Mouse (Mus musculus): ENCODE results near the gene Pdcd2. TPM values are rescaled to one million over a fixed set of nuclear protein-coding genes. Genes with fewer than 3 reads are reported as not detected.

The Pdcd2 gene
- polyA plus RNA-seq, 1 experiment from 2014 or later = 64.2 TPM

DNA sequence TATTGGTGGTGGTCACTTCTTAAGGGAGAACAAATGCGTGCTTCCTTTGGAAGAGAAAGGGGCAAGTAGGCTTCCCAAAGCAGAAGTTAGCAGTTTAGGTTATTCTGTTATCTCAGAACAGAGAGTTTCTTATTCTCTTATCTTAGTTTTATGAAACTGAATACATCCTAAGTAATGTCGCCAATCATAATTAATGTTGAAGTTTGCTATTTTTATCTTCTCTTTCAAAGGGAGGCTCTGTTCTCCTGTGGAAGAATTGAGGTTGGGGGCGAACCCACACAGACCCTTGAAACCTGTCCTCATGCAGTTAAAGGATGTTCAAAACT is 673 bp upstream of the Pdcd2 start:
- WGBS = 63% methylated on average over 3 of the region's 3 CpGs
- Histone ChIP-seq H3K4me3 (ENCODE audit: low read depth, low read length) (peak overlapping the region; percentile 84), H3K9ac (replicated peaks; ENCODE audit: low read length) (no peak overlapping the region), H3K36me3 (replicated peaks; ENCODE audit: control insufficient read depth, insufficient read depth, low read depth, low read length) (no peaks in the 10 kb centered on the region), H3K27me3 (ENCODE audit: control insufficient read depth, insufficient read depth, low read length) (no peaks in the 10 kb centered on the region), H3K9me3 (replicated peaks; ENCODE audit: control insufficient read depth, low read length) (no peaks in the 10 kb centered on the region), H3K4me1 (ENCODE audit: control insufficient read depth, insufficient read depth, low read length) (no peaks in the 10 kb centered on the region; the same call in 1 of the 2 replicates), H3K27ac (replicated peaks; ENCODE audit: low read depth, low read length) (no peak overlapping the region), H3K4me2 (ENCODE audit: low read depth, low read length) (peak overlapping the region; percentile 76)
- DNase-seq (ENCODE audit: low spot score) = no peak
- ATAC-seq (replicated peaks; ENCODE audit: insufficient number of reproducible peaks, low FRiP score, low TSS enrichment, low read depth) = no peak

DNA sequence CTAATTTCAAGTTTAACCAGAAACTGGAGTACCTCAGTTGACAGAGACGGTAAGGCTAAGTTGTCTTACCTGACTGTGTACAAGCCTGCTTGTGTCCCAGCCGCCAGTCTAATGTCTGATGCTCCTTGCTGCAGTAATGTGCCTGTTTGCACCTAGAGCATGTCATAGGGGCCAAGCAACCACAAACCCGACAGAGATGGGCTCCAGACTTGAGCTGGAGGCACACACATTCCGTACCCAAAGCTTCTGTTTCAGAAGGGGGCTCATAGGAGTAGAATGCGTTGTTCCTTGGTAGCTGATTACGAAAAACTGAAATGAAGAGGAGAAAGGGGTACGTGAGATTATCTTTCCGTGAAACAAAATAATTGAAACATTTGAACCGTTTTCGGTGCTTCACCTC is 797 bp downstream of the Pdcd2 start:
- H3K9me3 ChIP-seq (replicated peaks; ENCODE audit: control insufficient read depth, low read length) = no peaks in the 10 kb centered on the region
- peak overlapping the region; percentile 84 for H3K4me3 ChIP-seq (ENCODE audit: low read depth, low read length)
- no peaks in the 10 kb centered on the region; the same call in 1 of the 2 replicates for H3K4me1 ChIP-seq (ENCODE audit: control insufficient read depth, insufficient read depth, low read length)
- no peaks in the 10 kb centered on the region for H3K27me3 ChIP-seq (ENCODE audit: control insufficient read depth, insufficient read depth, low read length)
- peak overlapping the region; percentile 85; the same call in 1 of the 2 replicates for H3K9ac ChIP-seq (replicated peaks; ENCODE audit: low read length)
- peak overlapping the region; percentile 76 for H3K4me2 ChIP-seq (ENCODE audit: low read depth, low read length)
- DNase-seq (ENCODE audit: low spot score) (no peak), ATAC-seq (replicated peaks; ENCODE audit: insufficient number of reproducible peaks, low FRiP score, low TSS enrichment, low read depth) (no peak)
- WGBS = 14% methylated on average over 10 of the region's 10 CpGs
- H3K27ac ChIP-seq (replicated peaks; ENCODE audit: low read depth, low read length) = no peak overlapping the region
- no peaks in the 10 kb centered on the region; the same call in 1 of the 2 replicates for H3K36me3 ChIP-seq (replicated peaks; ENCODE audit: control insufficient read depth, insufficient read depth, low read depth, low read length)

GRCm38 (mm10) chr17:15518766-15519165 is 8.3 kb downstream of the Pdcd2 start:
- H3K27ac ChIP-seq (replicated peaks; ENCODE audit: low read depth, low read length) = no peak overlapping the region
- no peak overlapping the region for H3K4me3 ChIP-seq (ENCODE audit: low read depth, low read length)
- no peak for DNase-seq (ENCODE audit: low spot score)
- H3K9me3 ChIP-seq (replicated peaks; ENCODE audit: control insufficient read depth, low read length) = no peaks in the 10 kb centered on the region
- H3K9ac ChIP-seq (replicated peaks; ENCODE audit: low read length) = no peak overlapping the region
- H3K4me2 ChIP-seq (ENCODE audit: low read depth, low read length) = no peak overlapping the region
- ATAC-seq (replicated peaks; ENCODE audit: insufficient number of reproducible peaks, low FRiP score, low TSS enrichment, low read depth) = no peak
- H3K36me3 ChIP-seq (replicated peaks; ENCODE audit: control insufficient read depth, insufficient read depth, low read depth, low read length) = peaks cover 20% of the 10 kb centered on the region
- 85% methylated on average over 1 of the region's 1 CpGs for WGBS
- H3K27me3 ChIP-seq (ENCODE audit: control insufficient read depth, insufficient read depth, low read length) = no peaks in the 10 kb centered on the region
- no peaks in the 10 kb centered on the region for H3K4me1 ChIP-seq (ENCODE audit: control insufficient read depth, insufficient read depth, low read length)

- H3K4me3 ChIP-seq (ENCODE audit: low read depth, low read length) = no peak overlapping the region
- ATAC-seq (replicated peaks; ENCODE audit: insufficient number of reproducible peaks, low FRiP score, low TSS enrichment, low read depth) (no peak), DNase-seq (ENCODE audit: low spot score) (no peak)
- H3K9me3 ChIP-seq (replicated peaks; ENCODE audit: control insufficient read depth, low read length) = no peaks in the 10 kb centered on the region
- no peak overlapping the region for H3K4me2 ChIP-seq (ENCODE audit: low read depth, low read length)
- H3K9ac ChIP-seq (replicated peaks; ENCODE audit: low read length) = no peak overlapping the region
- no peaks in the 10 kb centered on the region for H3K27me3 ChIP-seq (ENCODE audit: control insufficient read depth, insufficient read depth, low read length)
- 91% methylated on average over 5 of the region's 5 CpGs for WGBS
- no peaks in the 10 kb centered on the region for H3K4me1 ChIP-seq (ENCODE audit: control insufficient read depth, insufficient read depth, low read length)
- H3K27ac ChIP-seq (replicated peaks; ENCODE audit: low read depth, low read length) = no peak overlapping the region
- peaks cover 24% of the 10 kb centered on the region for H3K36me3 ChIP-seq (replicated peaks; ENCODE audit: control insufficient read depth, insufficient read depth, low read depth, low read length)
Measured at GRCm38 (mm10) chr17:15518186-15518585, 8.9 kb downstream of the Pdcd2 start.

DNA sequence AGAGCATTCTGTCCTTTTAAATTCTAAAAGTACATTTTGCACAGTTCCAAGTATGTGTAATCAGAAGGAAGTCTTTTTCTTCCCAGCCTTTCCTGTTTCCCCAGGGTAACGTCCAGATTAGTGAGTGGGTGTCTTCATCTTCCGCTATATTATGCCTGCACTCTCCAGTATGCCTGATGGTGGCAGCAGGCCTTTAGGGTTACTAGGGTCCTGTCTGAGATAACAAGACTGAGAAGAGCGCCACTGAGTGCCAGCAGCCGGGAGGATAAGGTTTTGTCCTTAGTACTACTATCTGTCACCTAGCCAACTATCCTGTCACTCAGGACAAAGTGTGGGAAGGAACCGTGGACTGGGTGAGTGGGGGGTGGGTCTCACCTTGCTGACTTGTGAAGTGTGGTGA is 9.3 kb downstream of the Pdcd2 start:
- WGBS = 82% methylated on average over 5 of the region's 5 CpGs
- Histone ChIP-seq H3K9me3 (replicated peaks; ENCODE audit: control insufficient read depth, low read length) (no peaks in the 10 kb centered on the region), H3K27ac (replicated peaks; ENCODE audit: low read depth, low read length) (no peak overlapping the region), H3K9ac (replicated peaks; ENCODE audit: low read length) (no peak overlapping the region), H3K4me1 (ENCODE audit: control insufficient read depth, insufficient read depth, low read length) (no peaks in the 10 kb centered on the region), H3K27me3 (ENCODE audit: control insufficient read depth, insufficient read depth, low read length) (no peaks in the 10 kb centered on the region), H3K4me2 (ENCODE audit: low read depth, low read length) (no peak overlapping the region), H3K4me3 (ENCODE audit: low read depth, low read length) (no peak overlapping the region), H3K36me3 (replicated peaks; ENCODE audit: control insufficient read depth, insufficient read depth, low read depth, low read length) (peaks cover 24% of the 10 kb centered on the region)
- ATAC-seq (replicated peaks; ENCODE audit: insufficient number of reproducible peaks, low FRiP score, low TSS enrichment, low read depth) (no peak), DNase-seq (ENCODE audit: low spot score) (no peak)

DNA sequence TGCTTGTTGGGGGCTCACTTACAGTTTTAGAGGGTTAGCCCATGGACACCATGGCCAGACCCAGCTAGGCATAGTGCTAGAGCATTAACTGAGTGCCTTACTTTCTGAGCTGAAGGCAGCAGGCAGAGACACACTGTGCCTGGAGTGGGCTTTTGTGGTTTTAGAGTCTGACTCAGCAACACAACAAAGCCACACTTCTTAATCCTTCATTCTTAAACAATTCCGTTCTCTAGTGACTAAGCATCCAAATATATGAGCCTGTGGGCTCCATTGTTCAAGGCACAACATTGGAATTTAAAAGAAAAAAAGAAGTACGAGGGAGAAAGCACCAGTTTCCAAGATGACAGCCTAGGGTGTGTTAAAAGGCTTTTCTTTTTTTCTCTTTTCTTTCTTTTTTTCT is 16.4 kb downstream of the Pdcd2 start:
- no peak overlapping the region for H3K9ac ChIP-seq (replicated peaks; ENCODE audit: low read length)
- no peak overlapping the region for H3K4me2 ChIP-seq (ENCODE audit: low read depth, low read length)
- no peak for DNase-seq (ENCODE audit: low spot score)
- H3K36me3 ChIP-seq (replicated peaks; ENCODE audit: control insufficient read depth, insufficient read depth, low read depth, low read length) = peaks cover 28% of the 10 kb centered on the region
- H3K4me1 ChIP-seq (ENCODE audit: control insufficient read depth, insufficient read depth, low read length) = no peaks in the 10 kb centered on the region
- no peaks in the 10 kb centered on the region for H3K9me3 ChIP-seq (replicated peaks; ENCODE audit: control insufficient read depth, low read length)
- no peak overlapping the region for H3K27ac ChIP-seq (replicated peaks; ENCODE audit: low read depth, low read length)
- WGBS = 90% methylated on average over 2 of the region's 2 CpGs
- no peak overlapping the region for H3K4me3 ChIP-seq (ENCODE audit: low read depth, low read length)
- no peaks in the 10 kb centered on the region for H3K27me3 ChIP-seq (ENCODE audit: control insufficient read depth, insufficient read depth, low read length)
- no peak for ATAC-seq (replicated peaks; ENCODE audit: insufficient number of reproducible peaks, low FRiP score, low TSS enrichment, low read depth)

DNA sequence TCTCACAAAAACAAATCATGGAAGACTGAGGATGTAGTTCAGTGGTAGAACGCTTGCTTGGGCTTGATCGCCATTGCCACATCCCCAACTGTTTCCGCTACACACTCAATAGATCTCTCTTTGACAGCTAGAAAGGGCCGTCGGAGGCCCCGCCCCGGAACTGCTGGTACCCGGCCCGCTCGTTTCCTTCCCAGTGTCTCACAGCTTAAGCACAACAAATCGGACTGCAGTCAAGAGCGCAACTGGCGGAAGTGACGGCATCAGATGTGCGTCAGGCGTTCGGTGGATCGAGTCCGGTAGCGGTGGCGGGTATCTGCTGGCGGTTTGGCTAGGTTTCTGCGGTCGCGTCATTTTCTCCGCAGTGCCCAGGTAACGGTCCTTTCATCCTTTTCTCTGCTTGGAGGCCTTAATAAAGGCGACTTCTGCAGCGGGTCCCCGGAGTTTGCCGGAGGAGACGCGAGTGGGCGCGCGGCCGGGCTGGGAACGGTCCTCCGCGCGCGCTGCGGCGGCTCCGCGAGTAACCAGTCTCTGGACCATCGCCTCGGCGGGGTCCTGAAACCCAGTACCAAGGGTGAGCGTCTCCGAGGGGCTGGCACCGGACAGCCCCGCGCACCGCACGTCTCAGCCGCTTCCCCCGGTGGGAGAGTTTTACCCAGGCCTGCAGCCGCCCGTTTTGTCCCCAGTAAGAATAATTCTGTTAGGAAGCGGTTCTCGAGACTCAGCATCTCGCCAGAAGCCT is 27.3 kb downstream of the Pdcd2 start, which contains the start of the genes Psmb1 and Tbp:
Gene Psmb1, minus strand, starts transcription at position 96 of the 739 bp plus-strand sequence.
Gene Tbp, plus strand, starts transcription at position 233 of the 739 bp plus-strand sequence.
- H3K4me1 ChIP-seq (ENCODE audit: control insufficient read depth, insufficient read depth, low read length) = no peaks in the 10 kb centered on the region
- WGBS = under 1% methylated on average over 62 of the region's 63 CpGs

GRCm38 (mm10) chr17:15498753-15499113 is 28.4 kb downstream of the Pdcd2 start:
- no peaks in the 10 kb centered on the region for H3K9me3 ChIP-seq (replicated peaks; ENCODE audit: control insufficient read depth, low read length)
- peak overlapping the region; percentile 83 for H3K4me3 ChIP-seq (ENCODE audit: low read depth, low read length)
- no peaks in the 10 kb centered on the region for H3K4me1 ChIP-seq (ENCODE audit: control insufficient read depth, insufficient read depth, low read length)
- no peaks in the 10 kb centered on the region; the same call in 1 of the 2 replicates for H3K36me3 ChIP-seq (replicated peaks; ENCODE audit: control insufficient read depth, insufficient read depth, low read depth, low read length)
- H3K27ac ChIP-seq (replicated peaks; ENCODE audit: low read depth, low read length) = no peak overlapping the region
- 38% methylated on average over 7 of the region's 7 CpGs for WGBS
- H3K27me3 ChIP-seq (ENCODE audit: control insufficient read depth, insufficient read depth, low read length) = no peaks in the 10 kb centered on the region
- DNase-seq (ENCODE audit: low spot score) (no peak), ATAC-seq (replicated peaks; ENCODE audit: insufficient number of reproducible peaks, low FRiP score, low TSS enrichment, low read depth) (no peak)
- H3K4me2 ChIP-seq (ENCODE audit: low read depth, low read length) = peak overlapping the region; percentile 63
- H3K9ac ChIP-seq (replicated peaks; ENCODE audit: low read length) = peak overlapping the region; percentile 14; the same call in 1 of the 2 replicates

More for the DNA sequence above, 27.3 kb downstream of the Pdcd2 start, which contains the start of the genes Psmb1 and Tbp:
- Histone ChIP-seq H3K27me3 (ENCODE audit: control insufficient read depth, insufficient read depth, low read length) (no peaks in the 10 kb centered on the region), H3K36me3 (replicated peaks; ENCODE audit: control insufficient read depth, insufficient read depth, low read depth, low read length) (peaks cover 5% of the 10 kb centered on the region), H3K27ac (replicated peaks; ENCODE audit: low read depth, low read length) (no peak within 1 kb of the TSS), H3K9me3 (replicated peaks; ENCODE audit: control insufficient read depth, low read length) (no peaks in the 10 kb centered on the region), H3K9ac (replicated peaks; ENCODE audit: low read length) (peak within 1 kb of the TSS; percentile 87), H3K4me3 (ENCODE audit: low read depth, low read length) (peak within 1 kb of the TSS; percentile 95), H3K4me2 (ENCODE audit: low read depth, low read length) (peak within 1 kb of the TSS; percentile 68)
- DNase-seq (ENCODE audit: low spot score) (peak; percentile 100), ATAC-seq (replicated peaks; ENCODE audit: insufficient number of reproducible peaks, low FRiP score, low TSS enrichment, low read depth) (peak; percentile 92)
